In the genomic region with DNA sequence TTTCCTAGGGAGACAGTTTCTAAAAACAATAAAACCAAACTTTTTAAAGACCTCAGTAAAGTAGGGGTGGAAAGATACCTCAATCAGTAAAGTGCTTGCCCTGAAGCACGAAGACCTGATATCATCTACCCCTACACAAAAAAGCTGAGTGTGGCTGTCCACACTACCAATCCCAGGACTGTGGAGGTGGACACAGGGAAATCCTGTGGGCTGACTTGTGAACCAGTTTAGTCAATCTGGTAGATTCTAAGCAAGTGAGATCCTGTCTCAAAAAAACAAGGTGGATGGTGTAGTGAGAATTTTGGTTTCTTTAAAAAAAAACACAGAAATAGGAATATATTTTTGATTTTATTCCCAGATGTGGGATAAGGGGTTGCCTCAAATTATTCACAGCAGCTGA, we compare ENCODE assay signal across 35 mouse cellular contexts.
"Had no signal": no experiment of that assay in that cellular context is flagged by ENCODE, and none has a peak within 500 bp of the region (broad histone marks: within the 10 kb centered on the region; RNA-seq: fewer than 3 reads in every experiment).

No protein-coding gene starts in this region.

- H3K4me2 ChIP-seq: heart, embryonic 11.5 days; heart, embryonic 12.5 days; heart, embryonic 13.5 days; heart, embryonic 15.5 days; hindbrain, embryonic 12.5 days; hindbrain, embryonic 13.5 days; hindbrain, embryonic 14.5 days; hindbrain, embryonic 15.5 days; intestine, embryonic 15.5 days; kidney, embryonic 15.5 days had no signal

- H3K4me3 ChIP-seq: heart, embryonic 10.5 days; heart, embryonic 12.5 days; heart, embryonic 13.5 days; heart, embryonic 15.5 days; hindbrain, embryonic 10.5 days; hindbrain, embryonic 12.5 days; hindbrain, embryonic 13.5 days; hindbrain, embryonic 15.5 days; intestine, embryonic 15.5 days; kidney, embryonic 15.5 days; layer of hippocampus, adult 2 months had no signal

- ATAC-seq: hindbrain, embryonic 16.5 days; hindbrain, postnatal 0 days; inflammation-experienced regulatory T-cells, adult 6 months; intestine, embryonic 15.5 days; intestine, embryonic 16.5 days; intestine, postnatal 0 days had no signal

- H3K9me3 ChIP-seq: heart, embryonic 10.5 days; heart, embryonic 12.5 days; heart, embryonic 13.5 days; heart, embryonic 15.5 days; hindbrain, embryonic 10.5 days; hindbrain, embryonic 12.5 days; hindbrain, embryonic 13.5 days; hindbrain, embryonic 15.5 days; intestine, embryonic 15.5 days; kidney, embryonic 15.5 days had no signal

- H3K27me3 ChIP-seq: heart, embryonic 12.5 days; heart, embryonic 13.5 days; heart, embryonic 15.5 days; hindbrain, embryonic 12.5 days; hindbrain, embryonic 13.5 days; hindbrain, embryonic 15.5 days; intestine, embryonic 15.5 days; kidney, embryonic 15.5 days had no signal

- H3K9ac ChIP-seq: heart, embryonic 12.5 days; heart, embryonic 13.5 days; heart, embryonic 15.5 days; hindbrain, embryonic 12.5 days; hindbrain, embryonic 13.5 days; hindbrain, embryonic 14.5 days; hindbrain, embryonic 15.5 days; intestine, embryonic 15.5 days; kidney, embryonic 15.5 days had no signal

- H3K36me3 ChIP-seq: heart, embryonic 13.5 days; heart, embryonic 15.5 days; hindbrain, embryonic 10.5 days; hindbrain, embryonic 12.5 days; hindbrain, embryonic 13.5 days; hindbrain, embryonic 15.5 days; intestine, embryonic 15.5 days; kidney, embryonic 15.5 days had no signal

- DNase-seq: heart, postnatal 10 days; heart, postnatal 14 days; heart, postnatal 36 days; heart, postnatal 4 days; kidney, adult 11 months; kidney, adult 18-20 months; kidney, adult 2 months; kidney, adult 8-10 months; kidney, adult 9 months; kidney, postnatal 10 days; kidney, postnatal 14 days; kidney, postnatal 25 days; kidney, postnatal 36 days; kidney, postnatal 4 days; layer of hippocampus, adult 9-11 months; layer of hippocampus, postnatal 36 days had no signal

- H3K4me1 ChIP-seq: heart, embryonic 10.5 days; heart, embryonic 15.5 days; hindbrain, embryonic 10.5 days; hindbrain, embryonic 12.5 days; hindbrain, embryonic 13.5 days; hindbrain, embryonic 15.5 days; intestine, embryonic 15.5 days had no signal

- H3K27ac ChIP-seq: heart, embryonic 10.5 days; heart, embryonic 13.5 days; heart, embryonic 15.5 days; hindbrain, embryonic 10.5 days; hindbrain, embryonic 12.5 days; hindbrain, embryonic 13.5 days; hindbrain, embryonic 14.5 days; hindbrain, embryonic 15.5 days; hindbrain, postnatal 0 days; intestine, embryonic 15.5 days; kidney, embryonic 15.5 days; kidney, postnatal 0 days; layer of hippocampus, adult 2 months had no signal
